Mouse (Mus musculus) heart, adult 2 months (tissue): ENCODE results near the gene 1700086D15Rik.

Experiments
- EP300 ChIP-seq: fragments of 200-500 bp; IDR thresholded peaks from 2 replicates; pipeline ENCODE4 v1.6.1; 2011; ENCODE audit warnings: low read depth, low read length, control low read depth; ENCODE audit not compliant: insufficient read depth
- POLR2A ChIP-seq: fragments of 200-500 bp; IDR thresholded peaks from 2 replicates; pipeline ENCODE4 v1.6.1; 2011; ENCODE audit warnings: mild to moderate bottlenecking, low read depth, low read length, control low read depth; ENCODE audit not compliant: insufficient read depth

- no peak for TF ChIP-seq POLR2A
- TF ChIP-seq EP300, result no peak
These were observed 47.6 kb downstream of the 1700086D15Rik start for GRCm38 (mm10) chr11:65112086-65112485.
